Mouse (Mus musculus) myocyte (in vitro differentiated cells): ENCODE data around the gene Prkg1.

Experiments
- CEBPB ChIP-seq: IDR thresholded peaks from 2 replicates; pipeline ENCODE4 v1.6.1; 2011; ENCODE audit warnings: mild to moderate bottlenecking, moderate library complexity; ENCODE audit not compliant: poor library complexity, insufficient read depth, severe bottlenecking
- E2F4 ChIP-seq: IDR thresholded peaks from one replicate; pipeline ENCODE4 v1.6.1; 2011; ENCODE audit warnings: mild to moderate bottlenecking, control low read depth, moderate library complexity; ENCODE audit not compliant: insufficient read depth
- MAX ChIP-seq: IDR thresholded peaks from one replicate; pipeline ENCODE4 v1.6.1; 2011; ENCODE audit warnings: low read depth, mild to moderate bottlenecking, control low read depth
- MYOD1 ChIP-seq, 3 experiments: IDR thresholded peaks; one replicate each; pipeline ENCODE4 v1.6.1; 2011; ENCODE audit warnings: control low read depth in 2 of 3, low read depth in 2 of 3, mild to moderate bottlenecking in 2 of 3, moderate library complexity in 1 of 3; ENCODE audit not compliant: insufficient read length in 2 of 3, control insufficient read depth in 1 of 3
- MYOG ChIP-seq, 3 experiments: IDR thresholded peaks; one replicate each; pipeline ENCODE4 v1.6.1; 2011; ENCODE audit warnings: control low read depth in 2 of 3, low read depth in 2 of 3, mild to moderate bottlenecking in 2 of 3; ENCODE audit not compliant: insufficient read length in 2 of 3, control insufficient read depth in 1 of 3, insufficient read depth in 1 of 3
- POLR2A ChIP-seq: IDR thresholded peaks from one replicate; pipeline ENCODE4 v1.6.1; 2011; ENCODE audit warnings: low read depth, mild to moderate bottlenecking, control low read depth, moderate library complexity; ENCODE audit not compliant: insufficient read length
- TCF12 ChIP-seq: IDR thresholded peaks from one replicate; pipeline ENCODE4 v1.6.1; 2011; ENCODE audit warnings: mild to moderate bottlenecking, control low read depth; ENCODE audit not compliant: poor library complexity, insufficient read depth, severe bottlenecking
- TCF3 ChIP-seq: IDR thresholded peaks from one replicate; pipeline ENCODE4 v1.6.1; 2011; ENCODE audit warnings: low read depth, control low read depth; ENCODE audit not compliant: insufficient read length
- USF1 ChIP-seq: IDR thresholded peaks from one replicate; pipeline ENCODE4 v1.6.1; 2011; ENCODE audit warnings: low read depth, mild to moderate bottlenecking, control low read depth, moderate library complexity

- no peak for TF ChIP-seq POLR2A
- no peak for TF ChIP-seq USF1
- no peak for TF ChIP-seq TCF12
- TF ChIP-seq E2F4 = no peak
- TF ChIP-seq CEBPB = no peak
- no peak for TF ChIP-seq MAX
- TF ChIP-seq MYOG (IDR thresholded peaks at IDR 0.05; ENCODE audit: control insufficient read depth in 1 of 3, insufficient read depth in 1 of 3, insufficient read length in 2 of 3, low read depth in 2 of 3) = no peak
- TF ChIP-seq MYOD1 (IDR thresholded peaks at IDR 0.05; ENCODE audit: control insufficient read depth in 1 of 3, insufficient read length in 2 of 3, low read depth in 2 of 3) = no peak
- no peak for TF ChIP-seq TCF3
Observed at GRCm38 (mm10) chr19:30842640-30843039, 922.2 kb downstream of the Prkg1 start.
